Mouse (Mus musculus): ENCODE measurements at regions not wholly inside any gene's neighbourhood (a gene's known extent, or its start where the extent isn't known, plus 50 kb on each side); places are given as distances from the start of the nearest gene placed in this dataset.

DNA sequence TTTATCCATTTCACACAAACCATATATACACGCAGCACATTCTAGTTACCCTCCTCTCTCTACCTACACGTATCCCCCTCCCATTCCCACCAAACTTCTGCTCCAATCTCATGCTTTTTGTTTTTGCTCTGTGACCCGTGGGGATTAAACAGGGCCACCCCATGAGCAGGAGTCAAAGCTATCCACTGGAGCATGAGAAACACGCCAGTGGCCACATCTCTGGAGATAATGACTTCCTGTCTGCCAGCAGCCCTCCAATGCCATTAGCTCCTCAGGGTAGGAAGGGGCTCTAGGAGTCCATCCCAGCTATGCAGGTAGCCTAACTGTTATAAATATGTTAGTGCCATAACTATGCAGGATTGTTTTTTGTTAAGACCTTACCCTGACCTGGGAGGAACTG is 141.9 kb upstream of the Grb10 start:
- DNase-seq = no peak

- no peak for DNase-seq
Measured at GRCm38 (mm10) chr11:12172429-12172828, 133.9 kb upstream of the Grb10 start.

GRCm38 (mm10) chr11:12171312-12171711 is 132.8 kb upstream of the Grb10 start:
- DNase-seq = peak; percentile 4 to 27

GRCm38 (mm10) chr11:12168432-12168831 is 129.9 kb upstream of the Grb10 start:
- DNase-seq = no peak
